Mouse (Mus musculus) midbrain, embryonic 11.5 days (tissue): Measurements from ENCODE around the gene Riiad1. TPM values are rescaled to one million over a fixed set of nuclear protein-coding genes. Genes with fewer than 3 reads are reported as not detected.

ENCODE experiments used
- ATAC-seq: fragments of 200-750 bp; cut with Nextera tagmentation; 2 replicates; pipeline ENCODE4 v1.8.0; 2017; ENCODE audit warnings: moderate TSS enrichment, moderate library complexity; ENCODE audit not compliant: low FRiP score
- DNase-seq: peaks from one replicate; pipeline ENCODE4 v3.0.0; 2015; ENCODE audit warnings: low spot score; ENCODE audit errors: missing footprints
- H3K27ac ChIP-seq: fragments of 300-500 bp; sonication (generic); 2 replicates; pipeline ENCODE4 v1.5.1; 2014; ENCODE audit warnings: low read depth, low read length
- H3K27me3 ChIP-seq: fragments of 300-500 bp; sonication (generic); 2 replicates; pipeline ENCODE4 v1.6.1; 2014; ENCODE audit warnings: mild to moderate bottlenecking, low read length, moderate library complexity, mixed read lengths; ENCODE audit not compliant: control insufficient read depth, insufficient read depth
- H3K36me3 ChIP-seq: fragments of 300-500 bp; sonication (generic); 2 replicates; pipeline ENCODE4 v1.6.1; 2014; ENCODE audit warnings: mild to moderate bottlenecking, low read length, moderate library complexity, mixed read lengths; ENCODE audit not compliant: control insufficient read depth, insufficient read depth
- H3K4me1 ChIP-seq: fragments of 300-500 bp; sonication (generic); 2 replicates; pipeline ENCODE4 v1.6.1; 2014; ENCODE audit warnings: low read length; ENCODE audit not compliant: control insufficient read depth, insufficient read depth
- H3K4me2 ChIP-seq: fragments of 300-500 bp; sonication (generic); 2 replicates; pipeline ENCODE4 v1.6.1; 2014; ENCODE audit warnings: mild to moderate bottlenecking, moderate library complexity
- H3K4me3 ChIP-seq: fragments of 300-500 bp; sonication (generic); 2 replicates; pipeline ENCODE4 v1.5.1; 2014; ENCODE audit warnings: low read depth, low read length
- H3K9ac ChIP-seq: fragments of 300-500 bp; sonication (generic); 2 replicates; pipeline ENCODE4 v1.6.1; 2014; ENCODE audit warnings: low read length
- H3K9me3 ChIP-seq: fragments of 300-500 bp; sonication (generic); 2 replicates; pipeline ENCODE4 v1.6.1; 2016; ENCODE audit warnings: low read length; ENCODE audit not compliant: control insufficient read depth
- WGBS: fragments of 180-500 bp; shearing (Covaris S2); extraction: QIAGEN DNeasy Blood & Tissue Kit; methylation state at CpG from one replicate; pipeline ENCODE4 v1.1.7; 2014; 5-methylcytosine and 5-hydroxymethylcytosine counted together
- polyA plus RNA-seq: library from polyadenylated mRNA; unstranded; fragments of >200 nt; fragmentation: Nextera tagmentation; extraction: Ambion mirVana; gene quantifications from 2 replicates; pipeline ENCODE4 v1.2.1, GENCODE M21; 2014

The Riiad1 gene
- polyA plus RNA-seq = 15.3 TPM in 2 replicates

GRCm38 (mm10) chr3:94480291-94480884 lies at the start of gene Riiad1:
TSS of gene Riiad1 (minus strand) at chr3:94480341.
- Histone ChIP-seq H3K27ac (peak within 1 kb of the TSS; percentile 49), H3K9me3 (no peaks in the 10 kb centered on the region), H3K4me1 (peaks cover 62% of the 10 kb centered on the region), H3K27me3 (no peaks in the 10 kb centered on the region), H3K4me3 (peak within 1 kb of the TSS; percentile 56), H3K36me3 (no peaks in the 10 kb centered on the region), H3K4me2 (peak within 1 kb of the TSS; percentile 59), H3K9ac (peak within 1 kb of the TSS; percentile 83)
- ATAC-seq (no peak), DNase-seq (no peak)
- WGBS = 10% methylated on average over 16 of the region's 16 CpGs

GRCm38 (mm10) chr3:94526731-94527130 lies 46.6 kb upstream of the Riiad1 start:
- ATAC-seq (no peak), DNase-seq (no peak)
- WGBS = 64% methylated on average over 2 of the region's 2 CpGs
- no peak overlapping the region for H3K4me2 ChIP-seq
- H3K27me3 ChIP-seq = no peaks in the 10 kb centered on the region
- H3K4me1 ChIP-seq = no peaks in the 10 kb centered on the region
- no peak overlapping the region for H3K4me3 ChIP-seq
- no peak overlapping the region for H3K27ac ChIP-seq
- H3K36me3 ChIP-seq = peaks cover 2% of the 10 kb centered on the region; the same call in 1 of the 2 replicates
- H3K9ac ChIP-seq = no peak overlapping the region
- no peaks in the 10 kb centered on the region for H3K9me3 ChIP-seq

- H3K36me3 ChIP-seq = peaks cover 7% of the 10 kb centered on the region; the same call in 1 of the 2 replicates
- ATAC-seq (no peak), DNase-seq (no peak)
- H3K4me3 ChIP-seq = no peak overlapping the region
- H3K9ac ChIP-seq = no peak overlapping the region
- no peak overlapping the region for H3K27ac ChIP-seq
- no peaks in the 10 kb centered on the region for H3K4me1 ChIP-seq
- no peaks in the 10 kb centered on the region for H3K27me3 ChIP-seq
- H3K9me3 ChIP-seq = no peaks in the 10 kb centered on the region
- WGBS = 91% methylated on average over 1 of the region's 1 CpGs
- H3K4me2 ChIP-seq = no peak overlapping the region
Observed at GRCm38 (mm10) chr3:94506664-94507063, 26.5 kb upstream of the Riiad1 start.

GRCm38 (mm10) chr3:94502243-94502642 lies 22.1 kb upstream of the Riiad1 start:
- 75% methylated on average over 3 of the region's 3 CpGs for WGBS
- peak; percentile 72 for ATAC-seq
- H3K27ac ChIP-seq = no peak overlapping the region
- H3K4me1 ChIP-seq = no peaks in the 10 kb centered on the region
- no peak overlapping the region for H3K4me3 ChIP-seq
- H3K4me2 ChIP-seq = no peak overlapping the region
- no peaks in the 10 kb centered on the region for H3K27me3 ChIP-seq
- peak; percentile 89 for DNase-seq
- H3K36me3 ChIP-seq = peaks cover 5% of the 10 kb centered on the region; the same call in 1 of the 2 replicates
- H3K9me3 ChIP-seq = no peaks in the 10 kb centered on the region
- no peak overlapping the region for H3K9ac ChIP-seq

DNA sequence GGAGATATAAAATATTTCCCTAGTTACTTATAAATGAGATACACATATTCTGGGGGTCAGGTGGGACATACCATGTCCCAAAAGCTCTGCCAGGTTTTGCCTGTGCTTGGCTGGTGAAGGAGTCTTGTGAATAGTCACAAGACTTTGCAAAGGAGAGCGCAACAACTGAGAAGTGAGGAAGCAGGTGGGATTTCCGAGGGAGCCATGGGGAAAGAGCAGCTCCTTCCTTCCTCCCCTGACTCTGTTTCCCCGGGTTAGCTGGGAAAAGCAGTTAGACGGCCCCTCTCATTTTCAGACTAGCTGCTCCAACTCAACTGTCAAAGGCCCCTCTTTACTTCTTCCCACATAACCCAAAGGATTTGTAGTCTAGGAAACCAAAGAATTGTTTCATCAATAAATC lies 17.0 kb upstream of the Riiad1 start:
- DNase-seq (no peak), ATAC-seq (no peak)
- no peaks in the 10 kb centered on the region for H3K4me1 ChIP-seq
- 75% methylated on average over 4 of the region's 4 CpGs for WGBS
- no peaks in the 10 kb centered on the region for H3K36me3 ChIP-seq
- H3K27me3 ChIP-seq = no peaks in the 10 kb centered on the region
- no peak overlapping the region for H3K9ac ChIP-seq
- no peaks in the 10 kb centered on the region for H3K9me3 ChIP-seq
- no peak overlapping the region for H3K27ac ChIP-seq
- no peak overlapping the region for H3K4me2 ChIP-seq
- H3K4me3 ChIP-seq = no peak overlapping the region

DNA sequence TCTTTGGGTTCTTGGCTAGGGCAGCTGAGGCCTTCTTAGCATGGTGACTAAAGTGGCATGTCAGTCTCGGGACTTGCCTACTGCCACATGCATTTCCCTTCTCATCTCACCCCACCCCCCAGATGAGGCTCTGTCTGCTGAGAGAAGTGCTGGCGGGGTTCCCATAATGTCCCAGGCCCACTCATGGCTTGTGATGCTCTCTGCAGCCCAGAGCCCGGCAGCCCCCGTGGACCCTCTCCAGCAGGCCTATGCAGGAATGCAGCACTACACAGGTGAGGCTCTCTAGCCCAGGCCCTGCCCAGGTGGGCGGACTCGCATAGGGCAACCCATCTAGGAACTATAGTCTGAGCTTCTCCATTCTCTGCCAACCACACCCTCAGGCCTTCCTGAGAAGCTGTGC lies 7.4 kb upstream of the Riiad1 start:
- no peak overlapping the region for H3K27ac ChIP-seq
- no peak for ATAC-seq
- no peak for DNase-seq
- H3K27me3 ChIP-seq = no peaks in the 10 kb centered on the region
- peaks cover 38% of the 10 kb centered on the region for H3K4me1 ChIP-seq
- H3K36me3 ChIP-seq = peaks cover 9% of the 10 kb centered on the region; the same call in 1 of the 2 replicates
- WGBS = 81% methylated on average over 6 of the region's 6 CpGs
- no peaks in the 10 kb centered on the region for H3K9me3 ChIP-seq
- no peak overlapping the region for H3K4me2 ChIP-seq
- no peak overlapping the region for H3K4me3 ChIP-seq
- H3K9ac ChIP-seq = no peak overlapping the region

- no peaks in the 10 kb centered on the region for H3K9me3 ChIP-seq
- H3K27me3 ChIP-seq = no peaks in the 10 kb centered on the region
- H3K4me1 ChIP-seq = peaks cover 44% of the 10 kb centered on the region
- H3K9ac ChIP-seq = no peak overlapping the region
- H3K4me3 ChIP-seq = no peak overlapping the region
- H3K36me3 ChIP-seq = peaks cover 9% of the 10 kb centered on the region; the same call in 1 of the 2 replicates
- ATAC-seq (no peak), DNase-seq (no peak)
- WGBS = 65% methylated on average over 7 of the region's 7 CpGs
- H3K4me2 ChIP-seq = no peak overlapping the region
- H3K27ac ChIP-seq = no peak overlapping the region
Observed at GRCm38 (mm10) chr3:94485922-94486321, 5.8 kb upstream of the Riiad1 start.

- peak overlapping the region; percentile 44 for H3K9ac ChIP-seq
- ATAC-seq = peak; percentile 95
- peaks cover 53% of the 10 kb centered on the region for H3K4me1 ChIP-seq
- H3K27me3 ChIP-seq = no peaks in the 10 kb centered on the region
- WGBS = 7% methylated on average over 20 of the region's 20 CpGs
- H3K36me3 ChIP-seq = peaks cover 4% of the 10 kb centered on the region; the same call in 1 of the 2 replicates
- no peaks in the 10 kb centered on the region for H3K9me3 ChIP-seq
- peak overlapping the region; percentile 8; the same call in 1 of the 2 replicates for H3K4me3 ChIP-seq
- peak overlapping the region; percentile 44 for H3K4me2 ChIP-seq
- peak; percentile 100 for DNase-seq
- peak overlapping the region; percentile 87 for H3K27ac ChIP-seq
Observed at GRCm38 (mm10) chr3:94483790-94484439, 3.8 kb upstream of the Riiad1 start.

GRCm38 (mm10) chr3:94482764-94483385 lies 2.7 kb upstream of the Riiad1 start:
- no peak overlapping the region for H3K4me2 ChIP-seq
- no peak overlapping the region for H3K4me3 ChIP-seq
- no peaks in the 10 kb centered on the region for H3K9me3 ChIP-seq
- H3K9ac ChIP-seq = no peak overlapping the region
- DNase-seq (no peak), ATAC-seq (no peak)
- H3K4me1 ChIP-seq = peaks cover 57% of the 10 kb centered on the region
- no peaks in the 10 kb centered on the region for H3K27me3 ChIP-seq
- WGBS = 85% methylated on average over 17 of the region's 17 CpGs
- peak overlapping the region; percentile 85 for H3K27ac ChIP-seq
- H3K36me3 ChIP-seq = peaks cover 3% of the 10 kb centered on the region; the same call in 1 of the 2 replicates
